Comparison of ENCODE assay signal across 15 mouse cellular contexts in genomic region chr8:66729446-66729845, GRCm38 (mm10). TPM values are rescaled to one million over a fixed set of nuclear protein-coding genes. Genes with fewer than 3 reads are reported as not detected.
"Had no signal": no experiment of that assay in that cellular context is flagged by ENCODE, and none has a peak within 500 bp of the region (broad histone marks: within the 10 kb centered on the region; RNA-seq: fewer than 3 reads in every experiment).

No protein-coding gene starts in this region.

- H3K9me3 ChIP-seq: limb, embryonic 12.5 days; liver, embryonic 13.5 days; lung, embryonic 15.5 days; neural tube, embryonic 12.5 days had no signal

- H3K27ac ChIP-seq: left cerebral cortex, adult 2 months; limb, embryonic 12.5 days; liver, embryonic 13.5 days; lung, embryonic 15.5 days; macrophage; neural tube, embryonic 12.5 days; stomach, postnatal 0 days had no signal

- DNase-seq: kidney, postnatal 25 days; liver; liver, embryonic 13.5 days; liver, postnatal 0 days; lung, postnatal 14 days; midbrain, embryonic 14.5 days; thymus, postnatal 14 days had no signal

- ATAC-seq: liver, postnatal 0 days had no signal

- H3K9ac ChIP-seq: limb, embryonic 12.5 days; liver, embryonic 13.5 days; liver, postnatal 0 days; lung, embryonic 15.5 days; neural tube, embryonic 12.5 days had no signal

- H3K4me2 ChIP-seq: limb, embryonic 12.5 days; liver, embryonic 13.5 days; lung, embryonic 15.5 days; neural tube, embryonic 12.5 days had no signal

- H3K4me1 ChIP-seq: limb, embryonic 12.5 days; liver, embryonic 13.5 days; lung, embryonic 15.5 days; megakaryocyte, embryonic 14.5 days; neural tube, embryonic 12.5 days had no signal

- H3K36me3 ChIP-seq: limb, embryonic 12.5 days; liver, embryonic 13.5 days; lung, embryonic 15.5 days; neural tube, embryonic 12.5 days had no signal

- H3K27me3 ChIP-seq: limb, embryonic 12.5 days; liver, embryonic 13.5 days; lung, embryonic 15.5 days; megakaryocyte, embryonic 14.5 days; neural tube, embryonic 12.5 days had no signal

- H3K4me3 ChIP-seq: left cerebral cortex, adult 2 months; limb, embryonic 12.5 days; liver, embryonic 13.5 days; lung, embryonic 15.5 days; megakaryocyte, embryonic 14.5 days; neural tube, embryonic 12.5 days had no signal

RNA-seq across cellular contexts. Expression of gene Npy1r, which starts 32.5 kb away (rescaled TPM):
- polyA plus RNA-seq: liver, postnatal 0 days; macrophage had no signal

RNA-seq across cellular contexts. Expression of gene Npy5r, which starts 41.5 kb away (rescaled TPM):
- polyA plus RNA-seq: kidney, embryonic 16.5 days; limb, embryonic 12.5 days; liver, embryonic 13.5 days; liver, postnatal 0 days; lung, embryonic 15.5 days; macrophage had no signal
